ENCODE assay signal across 15 mouse cellular contexts in the genomic region with DNA sequence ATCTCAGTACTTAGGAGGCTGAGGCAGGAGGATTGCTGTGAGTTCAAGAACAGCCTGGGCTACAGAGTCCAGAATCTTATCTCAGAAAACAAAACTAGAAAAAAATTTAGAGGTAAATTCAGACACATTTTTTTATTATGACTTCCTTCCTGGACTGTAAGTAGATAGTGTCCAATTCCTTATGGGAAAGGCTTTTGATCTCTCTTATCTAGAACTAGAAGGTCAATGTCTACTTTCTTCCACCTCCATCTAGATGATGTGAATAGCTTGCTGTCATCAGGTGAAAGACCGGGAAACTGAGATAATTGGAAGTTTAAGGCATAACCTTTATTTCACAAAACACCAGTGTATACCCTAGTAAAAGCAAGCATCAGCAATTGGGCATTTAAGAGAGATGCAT.
"Had no signal": no experiment of that assay in that cellular context is flagged by ENCODE, and none has a peak within 500 bp of the region (broad histone marks: within the 10 kb centered on the region; RNA-seq: fewer than 3 reads in every experiment).

No protein-coding gene starts in this region.

- H3K4me3 ChIP-seq: neural tube, embryonic 13.5 days; neural tube, embryonic 15.5 days; stomach, embryonic 15.5 days had no signal

- H3K4me2 ChIP-seq: neural tube, embryonic 13.5 days; neural tube, embryonic 15.5 days; stomach, embryonic 15.5 days had no signal

- DNase-seq: retina, postnatal 1 day; right cerebral cortex, adult 18-20 months; right cerebral cortex, postnatal 14 days; right cerebral cortex, postnatal 25 days; right cerebral cortex, postnatal 4 days; spleen, adult 18-20 months; thymus, adult 18-20 months; thymus, adult 2 months; thymus, postnatal 14 days; thymus, postnatal 25 days; thymus, postnatal 36 days; thymus, postnatal 4 days had no signal

- H3K36me3 ChIP-seq: neural tube, embryonic 13.5 days; neural tube, embryonic 15.5 days; stomach, embryonic 15.5 days had no signal

- H3K27me3 ChIP-seq: neural tube, embryonic 13.5 days; neural tube, embryonic 15.5 days; stomach, embryonic 15.5 days had no signal

- H3K27ac ChIP-seq: neural tube, embryonic 13.5 days; neural tube, embryonic 15.5 days; stomach, embryonic 15.5 days had no signal

- H3K4me1 ChIP-seq: neural tube, embryonic 15.5 days had no signal

- H3K9me3 ChIP-seq: neural tube, embryonic 13.5 days; neural tube, embryonic 15.5 days; stomach, embryonic 15.5 days had no signal

- H3K9ac ChIP-seq: neural tube, embryonic 13.5 days; neural tube, embryonic 15.5 days; stomach, embryonic 15.5 days had no signal
